Mouse (Mus musculus) lung, adult 2 months (tissue): ENCODE measurements around the gene Lmod2. TPM values are rescaled to one million over a fixed set of nuclear protein-coding genes. Genes with fewer than 3 reads are reported as not detected.

Experiments used
- DNase-seq: peaks from one replicate; pipeline ENCODE4 v3.0.0; 2022
- H3K4me1 ChIP-seq: fragments of 200-500 bp; 2 replicates; pipeline ENCODE4 v1.6.1; 2011; ENCODE audit warnings: low read length; ENCODE audit not compliant: control insufficient read depth, insufficient read depth
- H3K4me3 ChIP-seq: fragments of 200-500 bp; replicated peaks from 2 replicates; pipeline ENCODE3; 2011; ENCODE audit warnings: low read depth, mild to moderate bottlenecking, control low read depth, low read length; ENCODE audit errors: extremely low read depth
- CTCF ChIP-seq: fragments of 200-500 bp; IDR thresholded peaks from 2 replicates; pipeline ENCODE4 v1.5.1; 2011; ENCODE audit warnings: mild to moderate bottlenecking, low read length, control low read depth; ENCODE audit not compliant: insufficient read depth
- POLR2A ChIP-seq: fragments of 200-500 bp; IDR thresholded peaks from 2 replicates; pipeline ENCODE4 v1.6.1; 2011; ENCODE audit warnings: low read depth, mild to moderate bottlenecking, control low read depth, low read length, borderline replicate concordance; ENCODE audit errors: extremely low read depth
- WGBS: fragments of 180-500 bp; shearing (Covaris S2); methylation state at CpG from one replicate; pipeline ENCODE4 v1.1.7; 2018; 5-methylcytosine and 5-hydroxymethylcytosine counted together
- polyA plus RNA-seq: library from polyadenylated mRNA; depleted of rRNA; stranded (reverse); fragments of >200 nt; gene quantifications from 2 replicates; pipeline ENCODE4 v1.2.3, GENCODE M21; 2012

Gene Lmod2
- polyA plus RNA-seq, 1 experiment, result 6.4 TPM

GRCm38 (mm10) chr6:24600134-24600533 lies 2.6 kb downstream of the Lmod2 start:
- H3K4me1 ChIP-seq, result peaks cover 7% of the 10 kb centered on the region
- WGBS, result 68% methylated on average over 6 of the region's 6 CpGs
- no peak overlapping the region for H3K4me3 ChIP-seq
- TF ChIP-seq CTCF, result no peak
- TF ChIP-seq POLR2A, result no peak
- DNase-seq, result no peak

DNA sequence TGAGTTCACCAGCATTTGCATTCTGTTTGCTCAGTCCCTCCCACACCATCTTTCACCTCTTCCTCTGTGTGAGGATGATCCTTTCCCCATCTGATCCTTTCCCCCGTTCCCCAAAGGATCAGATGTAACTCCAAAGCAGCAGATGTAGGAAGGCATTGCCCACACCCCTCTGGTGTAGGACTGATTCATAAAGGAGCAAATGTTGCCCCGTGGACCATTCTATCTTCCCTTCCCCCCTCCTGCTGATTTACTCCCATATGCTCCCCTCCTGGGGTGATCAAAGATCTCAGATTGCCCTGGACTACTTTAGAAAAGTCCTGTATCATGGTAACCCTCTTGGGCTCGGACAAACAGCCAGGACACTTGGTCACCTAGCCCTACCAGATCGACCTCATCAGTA lies 3.2 kb downstream of the Lmod2 start:
- DNase-seq, result no peak
- Histone ChIP-seq H3K4me1 (peaks cover 7% of the 10 kb centered on the region), H3K4me3 (no peak overlapping the region)
- 76% methylated on average over 4 of the region's 4 CpGs for WGBS
- TF ChIP-seq POLR2A (no peak), CTCF (no peak)

DNA sequence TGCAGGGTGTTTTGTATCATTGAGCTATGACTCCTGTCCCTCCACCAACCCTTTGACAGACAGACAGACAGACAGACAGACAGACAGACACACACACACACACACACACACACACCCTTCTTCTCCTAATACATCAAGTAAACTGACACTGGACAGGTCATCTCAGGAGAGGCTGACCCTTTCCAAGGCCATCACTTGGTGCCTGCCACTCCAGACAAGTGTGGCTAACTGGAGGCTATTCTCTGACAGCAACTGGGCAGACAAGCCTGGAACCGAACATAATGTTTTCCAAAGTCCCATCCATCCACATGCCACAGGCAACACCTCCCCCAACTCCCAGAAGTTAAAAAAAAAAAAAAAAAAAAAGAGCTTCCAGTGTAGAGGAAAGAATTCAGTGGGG lies 4.1 kb downstream of the Lmod2 start:
- WGBS, result 35% methylated on average over 1 of the region's 1 CpGs

GRCm38 (mm10) chr6:24602351-24602750 lies 4.8 kb downstream of the Lmod2 start:
- 56% methylated on average over 3 of the region's 3 CpGs for WGBS
- H3K4me3 ChIP-seq, result no peak overlapping the region
- DNase-seq, result no peak
- H3K4me1 ChIP-seq, result peaks cover 5% of the 10 kb centered on the region
- TF ChIP-seq CTCF (no peak), POLR2A (no peak)

More for the DNA sequence above, 4.1 kb downstream of the Lmod2 start:
- DNase-seq, result no peak
- no peak for TF ChIP-seq POLR2A
- no peak for TF ChIP-seq CTCF
- Histone ChIP-seq H3K4me1 (peaks cover 7% of the 10 kb centered on the region), H3K4me3 (no peak overlapping the region)

DNA sequence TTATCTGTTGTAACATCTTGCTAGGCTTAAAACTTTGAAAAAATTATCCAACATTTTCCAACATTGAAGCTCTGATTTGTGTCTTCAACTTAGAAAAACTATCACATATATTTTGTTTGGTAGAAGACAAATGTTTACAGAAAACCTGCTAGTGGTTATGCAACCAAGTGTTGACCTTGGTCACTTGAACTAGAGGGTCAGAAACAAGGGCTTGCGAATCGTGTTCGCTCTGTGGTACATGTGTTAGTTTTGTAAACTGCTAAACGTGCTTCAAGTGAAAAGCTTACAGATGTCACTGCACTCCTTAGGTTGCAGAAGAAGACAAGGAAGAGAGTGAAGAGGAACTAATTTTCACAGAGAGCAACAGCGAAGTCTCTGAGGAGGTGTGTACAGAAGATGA lies 5.4 kb downstream of the Lmod2 start:
- H3K4me1 ChIP-seq, result peaks cover 4% of the 10 kb centered on the region
- no peak for TF ChIP-seq CTCF
- TF ChIP-seq POLR2A, result no peak
- no peak overlapping the region for H3K4me3 ChIP-seq
- no peak for DNase-seq
- WGBS, result 68% methylated on average over 5 of the region's 5 CpGs

DNA sequence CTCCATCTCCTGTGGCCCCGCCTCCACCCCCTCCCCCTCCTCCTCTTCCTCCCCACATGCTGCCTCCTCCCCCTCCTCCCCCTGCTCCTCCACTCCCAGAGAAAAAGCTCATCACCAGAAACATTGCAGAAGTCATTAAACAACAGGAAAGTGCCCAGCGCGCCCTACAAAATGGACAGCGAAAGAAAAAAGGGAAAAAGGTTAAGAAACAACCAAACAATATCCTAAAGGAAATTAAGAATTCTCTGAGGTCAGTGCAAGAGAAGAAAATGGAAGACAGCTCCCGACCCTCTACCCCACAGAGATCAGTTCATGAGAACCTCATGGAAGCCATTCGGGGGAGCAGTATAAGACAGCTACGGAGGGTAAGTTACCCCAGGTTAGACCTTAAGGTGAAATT lies 6.7 kb downstream of the Lmod2 start:
- TF ChIP-seq POLR2A (no peak), CTCF (no peak)
- no peak overlapping the region for H3K4me3 ChIP-seq
- H3K4me1 ChIP-seq, result peaks cover 4% of the 10 kb centered on the region
- DNase-seq, result no peak
- 93% methylated on average over 7 of the region's 7 CpGs for WGBS

GRCm38 (mm10) chr6:24605631-24606030 lies 8.1 kb downstream of the Lmod2 start:
- H3K4me3 ChIP-seq, result no peak overlapping the region
- no peak for DNase-seq
- peaks cover 4% of the 10 kb centered on the region for H3K4me1 ChIP-seq
- TF ChIP-seq POLR2A (no peak), CTCF (no peak)
- WGBS, result 91% methylated on average over 8 of the region's 8 CpGs

DNA sequence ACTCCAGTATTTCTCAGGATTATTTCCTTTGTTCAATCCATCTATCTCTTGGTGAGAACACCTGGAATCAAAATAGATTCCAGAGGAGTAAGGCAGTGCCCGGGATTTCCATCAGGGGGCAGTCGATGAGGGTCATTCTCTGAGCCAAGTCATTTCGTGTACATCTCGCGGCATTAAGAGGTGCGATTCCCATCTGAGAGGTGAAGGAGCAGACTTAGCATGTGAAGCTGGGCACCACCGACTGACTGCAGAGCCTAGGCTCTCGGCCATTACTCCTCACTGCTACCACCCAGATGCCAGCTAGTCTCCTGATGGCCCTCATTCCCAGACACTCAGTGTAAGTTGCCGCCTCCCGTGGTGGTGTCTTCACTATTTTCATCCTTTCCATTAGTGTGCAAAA lies 8.9 kb downstream of the Lmod2 start:
- TF ChIP-seq POLR2A (no peak), CTCF (no peak)
- Histone ChIP-seq H3K4me3 (no peak overlapping the region), H3K4me1 (peaks cover 4% of the 10 kb centered on the region; the same call in 1 of the 2 replicates)
- no peak for DNase-seq
- 66% methylated on average over 10 of the region's 10 CpGs for WGBS

GRCm38 (mm10) chr6:24607531-24607930 lies 10.0 kb downstream of the Lmod2 start:
- 64% methylated on average over 15 of the region's 15 CpGs for WGBS
- Histone ChIP-seq H3K4me3 (no peak overlapping the region), H3K4me1 (peaks cover 6% of the 10 kb centered on the region; the same call in 1 of the 2 replicates)
- TF ChIP-seq CTCF (no peak), POLR2A (no peak)
- DNase-seq, result no peak

DNA sequence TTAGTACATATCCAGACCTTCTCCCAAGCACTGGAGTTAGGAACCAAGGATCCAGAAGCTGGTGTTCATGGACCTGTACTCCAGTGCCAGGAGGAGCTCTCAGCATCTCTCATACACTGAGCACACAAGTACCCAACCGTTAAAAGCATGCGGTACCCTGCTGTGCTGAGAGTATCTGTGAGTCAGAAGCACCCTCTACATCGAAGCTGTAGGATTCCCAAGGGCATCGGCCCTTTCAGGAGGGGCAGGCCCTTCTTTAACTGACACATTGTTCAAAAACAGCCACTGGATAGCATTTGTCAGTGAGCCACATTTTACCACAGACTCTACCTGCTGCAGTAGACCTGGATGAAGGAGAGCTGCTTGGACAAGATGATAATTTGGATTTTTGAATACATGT lies 10.6 kb downstream of the Lmod2 start:
- WGBS, result 67% methylated on average over 4 of the region's 4 CpGs
- Histone ChIP-seq H3K4me1 (peaks cover 5% of the 10 kb centered on the region; the same call in 1 of the 2 replicates), H3K4me3 (no peak overlapping the region)
- TF ChIP-seq CTCF (no peak), POLR2A (no peak)
- no peak for DNase-seq
